Mouse (Mus musculus): Measurements from ENCODE around the gene Pcyt1a. TPM values are rescaled to one million over a fixed set of nuclear protein-coding genes. Genes with fewer than 3 reads are reported as not detected.

The Pcyt1a gene
- polyA plus RNA-seq, 1 experiment from 2014 or later = 14.8 TPM

Other genes with a start within 250 kb of the Pcyt1a start
- gene Fbxo45, start 183.8 kb upstream of the Pcyt1a start, polyA plus RNA-seq (2015; fragmentation: Nextera tagmentation; extraction: Ambion mirVana) = 8.8 and 11.9 TPM in 2 replicates
- 23.9 and 26.8 TPM in 2 replicates for gene Wdr53, start 183.7 kb upstream of the Pcyt1a start, polyA plus RNA-seq (2015; fragmentation: Nextera tagmentation; extraction: Ambion mirVana)
- not detected in 2 replicates for gene Smco1, start 159.5 kb upstream of the Pcyt1a start, polyA plus RNA-seq (2015; fragmentation: Nextera tagmentation; extraction: Ambion mirVana)
- 24.6 and 31.5 TPM in 2 replicates for gene Rnf168, start 153.5 kb upstream of the Pcyt1a start, polyA plus RNA-seq (2015; fragmentation: Nextera tagmentation; extraction: Ambion mirVana)
- gene Ubxn7, start 98.7 kb upstream of the Pcyt1a start, polyA plus RNA-seq (2015; fragmentation: Nextera tagmentation; extraction: Ambion mirVana) = 20.0 and 21.8 TPM in 2 replicates
- not detected in 2 replicates for gene Tm4sf19, start 30.4 kb upstream of the Pcyt1a start, polyA plus RNA-seq (2015; fragmentation: Nextera tagmentation; extraction: Ambion mirVana)
- 14.1 and 15.5 TPM in 2 replicates for gene Tctex1d2, start 11.2 kb upstream of the Pcyt1a start, polyA plus RNA-seq (2015; fragmentation: Nextera tagmentation; extraction: Ambion mirVana)
- gene Slc51a, start 57.0 kb downstream of the Pcyt1a start, polyA plus RNA-seq (2015; fragmentation: Nextera tagmentation; extraction: Ambion mirVana) = 0.90 and 0.91 TPM in 2 replicates
- gene Zdhhc19, start 65.3 kb downstream of the Pcyt1a start, polyA plus RNA-seq (2015; fragmentation: Nextera tagmentation; extraction: Ambion mirVana) = not detected in 2 replicates
- gene Tfrc, start 178.0 kb downstream of the Pcyt1a start, polyA plus RNA-seq (2015; fragmentation: Nextera tagmentation; extraction: Ambion mirVana) = 40.0 and 43.4 TPM in 2 replicates
- 20.1 and 23.5 TPM in 2 replicates for gene Tnk2, start 213.0 kb downstream of the Pcyt1a start, polyA plus RNA-seq (2015; fragmentation: Nextera tagmentation; extraction: Ambion mirVana)

All from thymus, postnatal 0 days (tissue).